Mouse (Mus musculus) bone marrow macrophage, adult 2 months (primary cell): Measurements from ENCODE around the gene Txnip.

ENCODE experiments used
- CTCF ChIP-seq: IDR thresholded peaks from 2 replicates; pipeline ENCODE4 v1.5.1; 2012; ENCODE audit warnings: low read depth, mild to moderate bottlenecking, low read length, moderate library complexity
- POLR2A ChIP-seq: IDR thresholded peaks from 2 replicates; pipeline ENCODE4 v1.6.1; 2012; ENCODE audit warnings: mild to moderate bottlenecking, low read depth, low read length, borderline replicate concordance

DNA sequence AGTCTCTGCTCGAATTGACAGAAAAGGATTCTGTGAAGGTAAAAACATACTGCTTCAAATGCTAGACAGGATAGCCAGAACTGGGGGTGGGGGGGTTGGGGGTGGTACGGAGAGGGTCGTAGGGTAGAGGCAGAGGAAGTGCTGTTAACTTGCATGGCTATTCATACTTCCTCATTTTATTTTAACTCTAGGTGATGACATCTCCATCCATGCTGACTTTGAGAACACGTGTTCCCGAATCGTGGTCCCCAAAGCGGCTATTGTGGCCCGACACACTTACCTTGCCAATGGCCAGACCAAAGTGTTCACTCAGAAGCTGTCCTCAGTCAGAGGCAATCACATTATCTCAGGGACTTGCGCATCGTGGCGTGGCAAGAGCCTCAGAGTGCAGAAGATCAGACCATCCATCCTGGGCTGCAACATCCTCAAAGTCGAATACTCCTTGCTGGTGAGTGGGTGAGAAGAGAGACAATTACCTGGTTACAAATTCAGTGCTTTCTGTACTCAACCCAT lies 1.7 kb downstream of the Txnip start:
- no peak for TF ChIP-seq CTCF
- no peak for TF ChIP-seq POLR2A
